Mouse (Mus musculus): ENCODE results near the gene Sept9. TPM values are rescaled to one million over a fixed set of nuclear protein-coding genes. Genes with fewer than 3 reads are reported as not detected.
A peak's percentile ranks its signal among the peaks of the same experiment; 100 is the strongest.

The Sept9 gene
- polyA plus RNA-seq, 1 experiment, result 38.4 TPM

- no peak for DNase-seq (ENCODE audit: low spot score)
Measured at GRCm38 (mm10) chr11:117176304-117176703, 23.2 kb upstream of the Sept9 start.

- DNase-seq (ENCODE audit: low spot score), result no peak
Measured at GRCm38 (mm10) chr11:117176900-117177299, 22.6 kb upstream of the Sept9 start.

GRCm38 (mm10) chr11:117177303-117177979 is 22.0 kb upstream of the Sept9 start:
- peak; percentile 89 for DNase-seq (ENCODE audit: low spot score)

GRCm38 (mm10) chr11:117179902-117180301 is 19.6 kb upstream of the Sept9 start:
- DNase-seq (ENCODE audit: low spot score), result no peak

GRCm38 (mm10) chr11:117182808-117183207 is 16.7 kb upstream of the Sept9 start:
- no peak for DNase-seq (ENCODE audit: low spot score)

- DNase-seq (ENCODE audit: low spot score), result no peak
Measured at GRCm38 (mm10) chr11:117183299-117183698, 16.2 kb upstream of the Sept9 start.

- no peak for DNase-seq (ENCODE audit: low spot score)
Measured at GRCm38 (mm10) chr11:117183841-117184240, 15.6 kb upstream of the Sept9 start.

GRCm38 (mm10) chr11:117185076-117185933 is 14.2 kb upstream of the Sept9 start:
- DNase-seq (ENCODE audit: low spot score), result no peak

GRCm38 (mm10) chr11:117191524-117191923 is 7.9 kb upstream of the Sept9 start:
- DNase-seq (ENCODE audit: low spot score), result no peak

- DNase-seq (ENCODE audit: low spot score), result no peak
Measured at GRCm38 (mm10) chr11:117194475-117194937, 5.0 kb upstream of the Sept9 start.

GRCm38 (mm10) chr11:117195616-117196015 is 3.8 kb upstream of the Sept9 start:
- DNase-seq (ENCODE audit: low spot score), result no peak

- no peak for DNase-seq (ENCODE audit: low spot score)
Measured at GRCm38 (mm10) chr11:117196681-117197080, 2.8 kb upstream of the Sept9 start.

- DNase-seq (ENCODE audit: low spot score), result peak; percentile 29
Measured at GRCm38 (mm10) chr11:117198122-117198521, 1.3 kb upstream of the Sept9 start.

- DNase-seq (ENCODE audit: low spot score), result peak; percentile 42
Measured at GRCm38 (mm10) chr11:117201846-117202245, 2.4 kb downstream of the Sept9 start.

GRCm38 (mm10) chr11:117204606-117205005 is 5.1 kb downstream of the Sept9 start:
- no peak for DNase-seq (ENCODE audit: low spot score)

GRCm38 (mm10) chr11:117205042-117205441 is 5.6 kb downstream of the Sept9 start:
- peak; percentile 53 for DNase-seq (ENCODE audit: low spot score)

GRCm38 (mm10) chr11:117205447-117205846 is 6.0 kb downstream of the Sept9 start:
- DNase-seq (ENCODE audit: low spot score), result peak; percentile 30

- no peak for DNase-seq (ENCODE audit: low spot score)
Measured at GRCm38 (mm10) chr11:117207436-117207835, 8.0 kb downstream of the Sept9 start.

- no peak for DNase-seq (ENCODE audit: low spot score)
Measured at GRCm38 (mm10) chr11:117208151-117208673, 8.8 kb downstream of the Sept9 start.

GRCm38 (mm10) chr11:117216713-117217112 is 17.3 kb downstream of the Sept9 start:
- no peak for DNase-seq (ENCODE audit: low spot score)

GRCm38 (mm10) chr11:117218070-117218469 is 18.6 kb downstream of the Sept9 start:
- DNase-seq (ENCODE audit: low spot score), result no peak

- no peak for DNase-seq (ENCODE audit: low spot score)
Measured at GRCm38 (mm10) chr11:117218498-117218897, 19.0 kb downstream of the Sept9 start.

GRCm38 (mm10) chr11:117220777-117221176 is 21.3 kb downstream of the Sept9 start:
- no peak for DNase-seq (ENCODE audit: low spot score)
